ENCODE assay signal across 18 mouse cellular contexts in genomic region chr8:61267061-61267460, GRCm38 (mm10). TPM values are rescaled to one million over a fixed set of nuclear protein-coding genes. Genes with fewer than 3 reads are reported as not detected.
A peak's percentile ranks its signal among the peaks of the same experiment; 100 is the strongest.
DNase-seq lines count a peak whose midpoint lies in the region; ATAC-seq lines count a peak whose summit lies in the region.
"Had no signal": no experiment of that assay in that cellular context is flagged by ENCODE, and none has a peak within 500 bp of the region (broad histone marks: within the 10 kb centered on the region; RNA-seq: fewer than 3 reads in every experiment).

No protein-coding gene starts in this region.

- ATAC-seq in cerebellum, adult (ENCODE audit: insufficient number of reproducible peaks, low FRiP score, low TSS enrichment): 0 out of 2 replicates have a peak, but pooled peaks have one; percentile 7
- ATAC-seq in hindbrain, embryonic 15.5 days (ENCODE audit: low FRiP score, low read depth): peak; percentile 39; the same call in 1 of the 2 replicates
- ATAC-seq in hindbrain, embryonic 11.5 days (ENCODE audit: low FRiP score): no peak
- ATAC-seq in lung, embryonic 16.5 days (ENCODE audit: low read depth): 0 out of 2 replicates have a peak, but pooled peaks have one; percentile 6
- peak; percentile 35; the same call in 1 of the 2 replicates for ATAC-seq in limb, embryonic 13.5 days (ENCODE audit: low FRiP score, low read depth)

- no peak for DNase-seq in cerebellum, adult 11-12 months
- DNase-seq in hindbrain, embryonic 11.5 days (ENCODE audit: low spot score): no peak
- no peak for DNase-seq in lung, postnatal 25 days (ENCODE audit: low spot score)
- no peak for DNase-seq in layer of hippocampus, adult 8-10 months (ENCODE audit: low spot score in 2 of 2)
- DNase-seq: adrenal gland, postnatal 10 days; cerebellum, adult 8-10 months; gastrocnemius, postnatal 25 days; liver; lung, adult 2 months; right cerebral cortex, postnatal 4 days had no signal

- H3K27ac ChIP-seq in hindbrain, embryonic 15.5 days (replicated peaks): no peak overlapping the region
- H3K27ac ChIP-seq in hindbrain, embryonic 11.5 days (ENCODE audit: low read depth, low read length): no peak overlapping the region
- no peak overlapping the region for H3K27ac ChIP-seq in lung, embryonic 16.5 days (ENCODE audit: low read length)
- no peak overlapping the region for H3K27ac ChIP-seq in limb, embryonic 13.5 days
- H3K27ac ChIP-seq: heart, embryonic 13.5 days; kidney, postnatal 0 days; layer of hippocampus, adult 2 months had no signal

- H3K36me3 ChIP-seq in hindbrain, embryonic 15.5 days: no peaks in the 10 kb centered on the region
- no peaks in the 10 kb centered on the region for H3K36me3 ChIP-seq in hindbrain, embryonic 11.5 days (ENCODE audit: control insufficient read depth, insufficient read depth, low read length)
- H3K36me3 ChIP-seq in lung, embryonic 16.5 days (ENCODE audit: control insufficient read depth, insufficient read depth, low read length): no peaks in the 10 kb centered on the region
- no peaks in the 10 kb centered on the region for H3K36me3 ChIP-seq in limb, embryonic 13.5 days
- H3K36me3 ChIP-seq: heart, embryonic 13.5 days had no signal

- H3K9ac ChIP-seq in hindbrain, embryonic 15.5 days: no peak overlapping the region
- H3K9ac ChIP-seq in hindbrain, embryonic 11.5 days (ENCODE audit: low read depth, low read length): no peak overlapping the region
- no peak overlapping the region for H3K9ac ChIP-seq in lung, embryonic 16.5 days (ENCODE audit: low read length)
- no peak overlapping the region for H3K9ac ChIP-seq in limb, embryonic 13.5 days
- H3K9ac ChIP-seq: heart, embryonic 13.5 days had no signal

- no peak overlapping the region for H3K4me3 ChIP-seq in hindbrain, embryonic 15.5 days
- H3K4me3 ChIP-seq in hindbrain, embryonic 11.5 days (ENCODE audit: low read depth, low read length): no peak overlapping the region
- H3K4me3 ChIP-seq in lung, embryonic 16.5 days (ENCODE audit: low read length): no peak overlapping the region
- no peak overlapping the region for H3K4me3 ChIP-seq in limb, embryonic 13.5 days
- H3K4me3 ChIP-seq: erythroblast, embryonic 14.5 days; heart, embryonic 13.5 days; layer of hippocampus, adult 2 months had no signal

- peaks cover 15% of the 10 kb centered on the region for H3K4me1 ChIP-seq in hindbrain, embryonic 15.5 days (replicated peaks)
- no peaks in the 10 kb centered on the region for H3K4me1 ChIP-seq in hindbrain, embryonic 11.5 days (replicated peaks; ENCODE audit: control insufficient read depth, insufficient read depth, low read length)
- H3K4me1 ChIP-seq in lung, embryonic 16.5 days (replicated peaks; ENCODE audit: control insufficient read depth, insufficient read depth, low read length): peaks cover 39% of the 10 kb centered on the region
- H3K4me1 ChIP-seq in limb, embryonic 13.5 days: peaks cover 44% of the 10 kb centered on the region

- no peak overlapping the region for H3K4me2 ChIP-seq in hindbrain, embryonic 15.5 days
- H3K4me2 ChIP-seq in hindbrain, embryonic 11.5 days (replicated peaks; ENCODE audit: low read depth, low read length): no peak overlapping the region
- H3K4me2 ChIP-seq in lung, embryonic 16.5 days (ENCODE audit: low read depth, low read length): no peak overlapping the region
- H3K4me2 ChIP-seq in limb, embryonic 13.5 days (replicated peaks): no peak overlapping the region
- H3K4me2 ChIP-seq: heart, embryonic 13.5 days had no signal

- no peaks in the 10 kb centered on the region for H3K9me3 ChIP-seq in hindbrain, embryonic 15.5 days
- no peaks in the 10 kb centered on the region for H3K9me3 ChIP-seq in hindbrain, embryonic 11.5 days (ENCODE audit: control insufficient read depth, low read length)
- no peaks in the 10 kb centered on the region for H3K9me3 ChIP-seq in lung, embryonic 16.5 days (ENCODE audit: control insufficient read depth, low read length)
- H3K9me3 ChIP-seq in limb, embryonic 13.5 days: no peaks in the 10 kb centered on the region
- H3K9me3 ChIP-seq: heart, embryonic 13.5 days had no signal

- no peaks in the 10 kb centered on the region for H3K27me3 ChIP-seq in hindbrain, embryonic 15.5 days
- no peaks in the 10 kb centered on the region for H3K27me3 ChIP-seq in hindbrain, embryonic 11.5 days (ENCODE audit: control insufficient read depth, insufficient read depth, low read length)
- no peaks in the 10 kb centered on the region for H3K27me3 ChIP-seq in lung, embryonic 16.5 days (ENCODE audit: control insufficient read depth, insufficient read depth, low read depth, low read length)
- no peaks in the 10 kb centered on the region for H3K27me3 ChIP-seq in limb, embryonic 13.5 days

- WGBS in hindbrain, embryonic 15.5 days: 100% methylated on average over 1 of the region's 1 CpGs
- WGBS in hindbrain, embryonic 11.5 days: 100% methylated on average over 1 of the region's 1 CpGs
- 98% methylated on average over 1 of the region's 1 CpGs for WGBS in lung, embryonic 16.5 days
- 96% methylated on average over 1 of the region's 1 CpGs for WGBS in limb, embryonic 13.5 days

RNA-seq across cellular contexts. Expression of gene Sh3rf1, which starts 43.4 kb away (rescaled TPM):
- polyA plus RNA-seq in hindbrain, embryonic 15.5 days (2015; fragmentation: Nextera tagmentation; extraction: Ambion mirVana): 25.8 and 28.0 TPM in 2 replicates
- polyA plus RNA-seq in hindbrain, embryonic 11.5 days (2014; fragmentation: Nextera tagmentation; extraction: Ambion mirVana): 24.0 and 25.3 TPM in 2 replicates
- polyA plus RNA-seq in lung, embryonic 16.5 days (2015; fragmentation: Nextera tagmentation; extraction: Ambion mirVana): 17.8 and 18.7 TPM in 2 replicates
- 11.4 and 12.8 TPM in 2 replicates for polyA plus RNA-seq in limb, embryonic 13.5 days (2015; fragmentation: Nextera tagmentation; extraction: Ambion mirVana)
- total RNA-seq in layer of hippocampus, adult 8-10 months (2022): 10 to 100 TPM; 55.7 to 63.8 (median 58.6) TPM
